Mouse (Mus musculus) layer of hippocampus, postnatal 10 days (tissue): ENCODE results near the gene Tpm3. TPM values are rescaled to one million over a fixed set of nuclear protein-coding genes. Genes with fewer than 3 reads are reported as not detected.
A peak's percentile ranks its signal among the peaks of the same experiment; 100 is the strongest.
"Not testable (repeated sequence)": the region's sequence is repeated elsewhere in the genome, so short reads cannot be mapped to it uniquely, and the experiment has no call there.

Source experiments
- DNase-seq, 2 experiments: peaks; one replicate each; pipeline ENCODE4 v3.0.0; 2021; ENCODE audit warnings: low spot score in 2 of 2
- total RNA-seq, 2 experiments: library from RNA; stranded (reverse); gene quantifications; 2 replicates each; pipeline ENCODE4 v1.2.3; 2021

The Tpm3 gene
- total RNA-seq, 2 experiments from 2014 or later: 245 to 256 TPM

DNA sequence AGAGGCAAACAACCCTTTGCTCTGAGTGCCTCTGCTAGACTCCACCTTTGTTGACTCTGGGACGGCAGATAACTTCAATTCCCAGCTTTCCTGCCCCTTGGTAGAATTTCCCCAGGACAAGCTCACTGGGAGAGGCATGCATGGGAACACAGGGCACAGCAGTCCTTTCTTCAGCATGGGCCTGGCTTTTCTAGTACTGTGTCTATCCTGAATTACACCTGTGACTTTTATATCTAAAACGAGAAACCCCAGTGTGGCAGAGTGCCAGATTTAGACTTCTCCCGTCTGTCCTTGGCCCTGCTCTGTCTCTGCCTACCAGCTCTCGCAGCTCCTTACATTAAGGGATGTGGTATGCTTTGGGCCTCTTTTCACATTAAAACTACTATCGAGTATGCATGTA lies 10.6 kb downstream of the Tpm3 start:
- no peak for DNase-seq

DNA sequence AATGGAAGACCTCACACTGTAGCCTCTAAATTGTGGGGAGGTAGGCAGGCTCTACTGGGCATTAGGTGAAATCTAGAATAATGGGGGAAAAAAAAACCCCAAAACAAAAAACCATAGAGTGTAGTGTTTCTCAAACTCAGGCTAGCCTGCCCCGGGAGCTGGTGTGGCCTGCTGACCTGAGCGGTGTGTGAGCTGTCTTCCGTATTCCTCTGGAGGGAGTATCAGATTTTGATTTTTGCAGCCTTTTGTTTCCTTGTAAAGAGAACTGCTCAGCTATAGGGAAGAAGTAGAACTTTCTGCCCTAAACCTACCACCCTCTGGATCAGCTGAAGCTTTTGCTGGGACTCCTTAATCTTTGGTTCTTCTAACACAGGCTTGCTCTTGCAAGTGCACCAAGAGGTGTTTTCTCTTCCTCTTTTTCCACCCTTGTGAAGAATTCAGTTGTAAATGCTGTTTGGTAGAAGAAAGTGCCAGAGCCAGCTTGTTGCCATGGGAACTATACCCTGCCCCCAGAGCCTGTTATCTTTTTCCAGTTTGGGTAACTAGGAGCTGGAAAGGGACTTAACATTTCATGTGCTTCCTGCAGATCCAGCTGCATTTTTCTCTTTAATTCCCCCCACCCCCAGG lies 11.4 kb downstream of the Tpm3 start:
- peak in 1 of 2 experiments; percentile 34 for DNase-seq

DNA sequence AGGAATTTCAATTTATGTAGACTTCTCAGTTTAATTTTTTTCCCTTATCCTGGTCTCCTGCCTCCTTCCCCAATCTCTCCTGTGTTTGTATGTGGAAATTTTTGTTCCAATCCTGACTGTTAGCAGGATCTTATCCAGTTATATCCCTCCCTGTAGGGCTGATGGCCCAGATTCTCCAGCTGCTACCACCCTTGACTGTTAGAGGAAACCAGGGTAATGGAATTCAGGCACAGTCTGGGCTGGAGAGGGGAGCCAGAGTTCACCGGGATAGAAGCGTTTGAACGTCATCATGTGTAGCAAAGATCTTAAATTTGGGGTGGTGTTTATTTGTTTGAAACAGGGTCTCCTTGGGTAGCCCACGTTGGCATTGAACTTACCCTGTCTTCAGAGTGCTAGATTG lies 12.3 kb downstream of the Tpm3 start:
- DNase-seq: peak in 1 of 2 experiments; percentile 25

DNA sequence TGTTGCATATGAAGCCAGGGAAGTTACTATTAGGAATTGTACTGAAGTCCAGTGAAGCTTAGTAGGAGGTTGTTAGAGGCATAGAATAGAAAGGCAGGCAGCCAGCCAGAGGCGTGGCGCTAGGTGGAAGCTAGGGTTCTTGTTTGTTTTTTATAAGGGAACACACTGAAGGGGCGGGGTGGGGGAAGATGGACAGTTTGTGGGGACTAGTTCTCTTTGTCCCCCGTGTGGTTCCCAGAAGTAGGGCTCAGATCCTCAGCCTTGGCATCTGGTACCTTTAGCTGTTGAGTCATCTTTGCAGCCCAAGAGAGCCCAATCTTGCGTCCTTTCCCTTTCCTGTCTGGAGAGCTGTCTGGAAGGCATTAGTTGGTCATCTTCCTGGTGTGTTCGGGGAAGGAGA lies 12.8 kb downstream of the Tpm3 start:
- DNase-seq: no peak

DNA sequence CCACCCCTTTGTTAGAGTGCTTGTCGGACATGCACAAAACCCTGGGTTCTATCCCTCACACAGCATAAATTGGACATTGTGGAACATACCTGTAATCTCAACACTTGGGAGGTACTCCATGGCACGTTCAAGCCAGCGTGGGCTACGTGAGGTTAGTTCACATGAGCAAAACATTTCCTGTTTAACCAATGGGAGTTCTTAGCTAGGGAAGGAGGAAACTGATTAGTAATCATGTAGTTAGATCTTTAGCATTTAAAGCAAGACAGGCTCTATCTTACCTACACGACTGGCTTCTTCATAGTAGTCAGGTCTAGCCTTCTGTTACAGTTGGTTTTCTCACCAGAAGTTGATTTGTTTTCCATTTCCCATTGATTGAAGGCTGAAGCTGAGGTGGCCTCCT lies 13.6 kb downstream of the Tpm3 start:
- DNase-seq: no peak

DNA sequence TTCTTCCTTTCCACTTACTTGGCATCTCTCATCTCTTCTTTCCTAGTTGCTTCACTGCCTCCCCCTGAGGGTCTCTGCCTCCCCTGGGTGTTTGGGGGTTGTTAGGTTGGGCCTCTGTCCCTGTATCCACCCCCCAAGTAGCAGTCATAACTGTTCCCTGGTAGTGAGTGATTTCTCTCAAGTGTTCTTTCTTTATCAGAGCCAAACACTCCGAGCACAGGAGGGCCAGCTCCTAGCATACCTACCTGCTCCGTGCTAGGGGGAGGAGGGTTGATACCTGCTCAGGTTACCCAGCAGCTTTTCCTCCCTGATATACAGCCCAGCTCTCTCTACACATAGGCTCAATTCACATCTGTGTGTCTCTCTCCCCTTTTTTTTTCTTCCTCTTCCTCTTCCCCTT lies 16.2 kb downstream of the Tpm3 start:
- DNase-seq: no peak

DNA sequence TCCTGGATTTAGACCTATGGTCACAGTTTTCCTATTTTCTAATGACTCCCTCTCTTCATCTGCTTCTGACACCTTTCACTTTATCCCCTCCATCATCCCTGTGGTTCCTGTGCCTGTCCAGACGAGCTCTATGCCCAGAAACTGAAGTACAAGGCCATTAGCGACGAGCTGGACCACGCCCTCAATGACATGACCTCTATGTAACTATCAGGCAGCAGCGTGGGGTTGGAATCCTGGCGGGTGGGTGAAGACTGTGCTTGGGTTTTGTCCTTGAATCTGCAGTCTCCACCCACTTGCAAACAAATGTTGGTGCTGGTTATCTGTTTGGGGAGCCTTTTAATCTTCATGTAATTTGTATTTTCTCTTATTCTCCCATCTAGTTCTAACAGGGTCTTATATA lies 18.4 kb downstream of the Tpm3 start:
- DNase-seq: no peak

DNA sequence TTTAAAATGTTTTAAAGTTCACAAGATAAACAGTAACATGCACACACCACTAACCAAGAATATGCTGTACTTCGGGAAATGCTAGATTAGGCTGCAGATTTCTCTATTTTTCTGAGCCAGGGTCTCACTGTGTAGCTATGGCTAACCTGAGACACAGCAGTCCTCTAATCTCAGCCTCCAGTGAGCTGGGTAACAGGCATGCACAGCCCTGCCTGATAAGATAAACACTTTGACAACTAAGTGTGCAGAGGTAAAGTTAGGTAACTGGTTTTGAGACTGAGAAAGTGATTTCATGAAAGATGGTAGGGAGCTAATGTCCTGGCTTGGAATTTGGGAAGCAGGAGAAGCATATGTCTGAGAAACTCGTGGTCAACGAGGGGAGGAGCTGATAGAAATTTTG lies 22.0 kb downstream of the Tpm3 start:
- DNase-seq: no peak

DNA sequence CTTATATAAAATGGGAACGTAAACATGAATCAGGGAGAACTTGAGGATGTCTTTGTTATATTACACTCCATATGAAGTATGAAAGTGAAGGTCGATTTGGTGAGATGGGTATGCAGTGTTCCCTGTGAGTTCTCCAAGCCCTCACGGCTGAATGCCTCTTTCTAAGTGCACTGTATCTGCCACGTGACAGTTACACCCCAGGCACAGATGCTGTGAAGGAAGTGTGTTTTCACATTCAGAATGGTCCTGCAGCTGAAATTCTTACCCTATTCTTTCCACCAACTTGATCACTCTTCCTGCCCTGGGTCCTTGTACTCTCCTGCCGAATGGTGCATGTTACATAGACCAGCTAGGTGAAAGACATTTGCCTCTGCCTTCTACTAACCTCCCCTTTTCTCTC lies 25.5 kb downstream of the Tpm3 start:
- DNase-seq: no peak

DNA sequence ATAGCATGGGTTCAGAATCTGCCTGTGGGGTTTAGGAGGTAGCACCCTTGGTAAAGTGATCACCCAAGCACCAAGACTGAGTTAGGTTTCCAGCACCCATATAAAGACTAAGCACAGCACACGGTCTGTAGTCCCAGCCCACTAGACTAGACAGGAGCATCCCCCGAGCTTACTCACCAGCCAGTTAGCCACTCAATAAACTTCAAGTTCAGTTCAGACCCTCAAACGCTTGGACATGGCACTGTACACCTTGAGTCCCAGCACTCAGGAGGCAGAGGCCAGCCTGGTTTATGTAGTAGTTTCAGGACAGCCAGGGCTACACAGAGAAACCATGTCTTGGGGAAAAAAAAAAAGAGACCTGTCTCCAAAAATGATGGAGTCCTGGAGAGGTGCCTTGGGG lies 28.6 kb downstream of the Tpm3 start:
- DNase-seq: no peak

DNA sequence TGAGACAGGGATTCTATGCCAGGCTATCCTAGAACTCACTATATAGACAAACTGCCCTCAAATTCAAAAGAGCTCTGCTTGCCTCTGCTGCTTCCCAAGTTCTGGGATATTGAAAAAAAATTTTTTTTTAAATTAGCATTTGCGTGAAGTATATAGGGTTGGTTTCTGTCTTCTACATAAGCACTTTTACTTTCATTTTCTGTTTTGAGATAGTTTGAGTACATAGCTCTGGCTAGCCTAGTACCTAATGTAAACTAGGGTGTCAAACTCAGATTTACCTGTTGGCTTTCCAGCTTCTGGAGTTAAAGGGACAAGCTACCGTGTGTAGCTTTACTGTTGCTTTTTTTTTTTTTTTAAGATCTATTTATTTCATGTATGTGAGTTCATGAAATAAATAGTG lies 29.2 kb downstream of the Tpm3 start:
- no peak for DNase-seq

DNA sequence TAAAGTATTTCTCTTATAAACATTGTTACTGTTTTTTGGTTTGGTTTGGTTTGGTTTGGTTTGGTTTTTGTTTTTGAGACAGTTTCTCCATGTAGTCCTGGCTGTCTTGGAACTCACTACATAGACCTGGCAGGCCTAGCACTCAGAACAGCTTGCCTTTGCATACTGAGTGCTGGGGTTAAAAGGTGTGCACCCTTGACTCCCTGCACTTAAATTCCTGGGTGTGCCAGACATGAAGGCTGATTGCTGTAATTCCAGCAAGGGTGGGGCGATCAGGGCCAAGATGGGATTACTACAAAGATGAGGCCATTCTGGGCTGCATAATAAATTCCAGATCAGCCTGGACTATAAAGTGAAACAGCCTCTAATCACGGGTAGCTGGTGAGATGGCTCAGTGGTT lies 29.8 kb downstream of the Tpm3 start:
- no peak for DNase-seq

DNA sequence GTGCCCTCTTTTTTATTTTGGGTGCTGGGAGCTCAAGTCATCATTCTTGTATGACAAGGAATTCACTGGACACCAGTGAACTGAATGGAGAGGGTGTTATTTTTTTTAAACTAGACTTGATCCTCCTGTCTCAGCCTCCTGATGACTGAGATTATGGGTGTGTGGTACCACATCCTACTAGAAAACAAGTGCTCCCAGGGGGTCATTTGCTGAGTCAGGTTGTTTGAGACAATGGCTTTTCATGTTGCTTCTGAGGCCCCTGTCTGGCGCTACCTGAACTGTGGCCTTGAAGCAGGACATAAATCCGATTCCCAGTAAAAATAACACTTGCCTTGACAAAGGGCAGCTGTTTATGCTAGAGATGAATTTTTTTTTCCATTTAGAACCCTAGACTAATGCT lies 30.7 kb downstream of the Tpm3 start:
- DNase-seq: no peak

DNA sequence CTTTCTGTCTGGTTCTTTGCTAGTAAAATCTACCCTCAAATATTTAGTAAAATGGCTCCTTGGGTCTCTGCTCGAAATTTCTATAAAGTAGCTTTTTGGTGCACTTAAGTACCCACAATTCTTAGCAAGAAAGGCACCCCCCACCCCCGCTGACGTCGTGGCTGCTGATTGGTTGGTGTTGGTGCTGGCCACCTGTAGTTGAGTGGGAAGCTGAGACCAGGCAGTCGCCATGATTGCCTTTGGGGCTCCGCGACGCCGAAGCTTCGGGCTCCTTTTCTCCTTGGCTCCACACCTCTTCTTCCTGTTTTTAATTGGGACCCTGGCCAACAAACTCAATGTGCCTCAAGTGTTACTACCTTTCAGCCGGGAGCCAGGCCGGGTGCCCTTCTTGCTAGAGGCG lies 31.5 kb downstream of the Tpm3 start, which contains the start of gene Nup210l:
Nup210l (plus strand) TSS at position 195 of the 400 bp plus-strand sequence.
- no peak for DNase-seq

DNA sequence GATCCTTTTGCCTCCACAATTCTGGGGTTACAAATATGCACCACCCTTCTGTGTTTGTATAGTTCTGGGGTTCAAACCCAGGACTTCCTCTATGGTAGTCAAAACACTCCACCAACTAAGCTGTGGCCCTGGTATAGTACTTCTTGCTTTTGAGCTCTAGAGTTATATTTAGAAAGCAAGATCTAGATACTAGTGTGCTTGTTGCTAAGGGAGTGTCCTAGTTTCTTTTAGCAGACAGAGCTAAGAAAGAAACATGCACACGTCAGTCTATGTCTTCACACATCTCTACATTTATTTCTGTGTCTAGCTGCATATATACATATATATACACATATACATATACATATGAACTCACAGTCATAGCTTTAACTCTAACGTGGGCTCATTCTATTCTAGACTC lies 39.3 kb downstream of the Tpm3 start:
- DNase-seq: no peak

DNA sequence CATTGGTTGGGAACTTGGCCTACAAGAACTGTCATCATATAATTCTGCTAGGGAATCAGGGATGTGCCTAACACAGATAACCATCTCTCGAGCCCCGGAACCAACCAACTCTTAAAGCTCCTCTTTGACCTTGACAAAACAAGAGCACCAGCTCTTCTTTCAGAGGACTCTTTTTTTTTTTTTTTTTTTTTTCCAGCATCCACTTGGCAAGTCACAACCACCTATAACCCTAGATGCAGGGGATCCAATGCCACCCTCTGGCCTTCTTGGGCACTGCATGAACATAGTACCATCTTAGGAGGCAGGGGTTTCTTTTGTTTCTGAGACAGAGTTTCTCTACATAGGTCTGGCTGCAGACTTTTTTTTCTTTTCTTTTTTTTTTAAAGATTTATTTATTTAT lies 41.9 kb downstream of the Tpm3 start:
- no peak for DNase-seq

DNA sequence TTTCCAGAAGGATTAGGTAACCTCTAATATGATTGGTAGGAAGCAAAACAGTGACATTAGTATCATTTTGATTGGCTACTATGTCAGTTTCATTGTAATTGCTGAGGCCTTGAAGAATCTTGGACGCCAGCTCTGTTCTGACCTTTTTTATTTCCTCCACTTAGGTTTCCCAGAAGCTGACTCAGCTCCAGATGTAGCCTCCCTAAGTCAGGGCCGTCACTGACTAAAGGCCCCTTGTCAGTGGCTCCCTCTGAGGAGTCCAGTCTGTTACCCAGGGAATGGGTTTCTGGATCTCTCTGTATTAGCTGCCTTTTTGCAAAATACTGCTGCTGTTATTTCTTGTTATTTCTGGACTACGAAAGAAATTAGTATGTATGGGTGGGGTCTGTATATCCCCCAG lies 43.1 kb downstream of the Tpm3 start:
- no peak for DNase-seq

DNA sequence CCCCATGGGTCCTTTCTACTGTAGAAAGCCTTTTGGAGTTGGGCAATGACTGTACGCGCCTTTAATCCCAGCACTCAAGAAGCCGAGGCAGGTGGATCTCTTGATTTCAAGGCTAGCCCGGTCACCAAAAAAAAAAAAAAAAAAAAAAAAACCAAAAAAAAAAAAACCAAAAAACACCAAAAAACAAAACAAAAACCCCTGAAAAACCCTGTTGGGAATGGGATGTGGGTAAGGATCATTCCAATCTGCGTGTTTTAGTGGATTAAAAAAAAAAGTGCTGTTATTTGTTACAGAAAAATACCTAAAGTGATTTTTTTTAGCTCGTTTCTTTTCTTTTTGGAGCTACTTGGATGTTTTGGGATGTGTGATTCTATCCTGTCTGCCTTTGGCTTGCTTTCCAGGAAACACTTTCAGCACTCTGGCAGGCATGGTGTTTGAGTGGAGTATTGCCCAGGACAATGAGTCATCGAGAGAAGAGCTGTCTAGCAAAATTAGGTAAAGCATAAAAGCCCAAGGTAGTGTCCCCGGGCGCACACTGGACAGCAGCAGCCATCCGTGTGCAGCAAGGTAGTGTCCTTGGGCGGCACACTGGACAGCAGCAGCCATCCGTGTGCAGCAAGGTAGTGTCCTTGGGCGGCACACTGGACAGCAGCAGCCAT lies 45.8 kb downstream of the Tpm3 start:
- peak; percentile 19 to 34 for DNase-seq

DNA sequence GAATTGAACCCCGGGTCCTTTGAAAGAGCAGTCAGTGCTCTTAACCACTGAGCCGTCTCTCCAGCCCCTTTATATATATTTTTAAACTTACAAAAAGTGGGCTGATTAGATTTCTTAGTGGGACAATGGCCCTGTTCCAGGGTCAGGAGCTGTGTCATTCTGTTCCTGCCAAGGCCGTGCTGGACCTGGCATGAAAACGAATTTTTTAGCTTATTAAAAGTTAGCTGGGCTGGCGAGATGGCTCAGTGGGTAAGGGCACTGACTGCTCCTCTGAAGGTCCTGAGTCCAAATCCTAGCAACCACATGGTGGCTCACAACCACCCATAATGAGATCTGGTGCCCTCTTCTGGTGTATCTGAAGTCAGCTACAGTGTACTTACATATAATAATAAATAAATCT lies 49.6 kb downstream of the Tpm3 start:
- not testable (repeated sequence) for DNase-seq

DNA sequence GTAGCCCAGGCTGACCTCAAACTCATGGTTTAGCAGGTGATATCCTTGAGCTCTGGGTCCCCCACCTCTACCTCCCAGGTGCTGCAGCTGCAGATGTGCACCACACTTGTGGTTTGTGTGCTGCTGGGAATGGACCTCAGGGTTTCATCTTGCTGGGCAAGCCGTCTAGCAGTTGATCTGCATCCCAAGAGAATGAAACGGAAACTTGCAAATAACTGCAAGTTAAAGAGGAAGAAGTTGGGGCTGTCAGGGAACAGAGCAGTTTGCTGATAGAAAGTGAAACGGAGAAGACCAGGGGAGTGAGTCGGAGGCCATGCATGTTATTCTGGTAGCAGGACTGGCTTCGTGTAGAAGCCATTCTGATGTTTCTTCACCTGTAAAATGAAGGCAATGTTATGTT lies 53.3 kb downstream of the Tpm3 start:
- DNase-seq: no peak

DNA sequence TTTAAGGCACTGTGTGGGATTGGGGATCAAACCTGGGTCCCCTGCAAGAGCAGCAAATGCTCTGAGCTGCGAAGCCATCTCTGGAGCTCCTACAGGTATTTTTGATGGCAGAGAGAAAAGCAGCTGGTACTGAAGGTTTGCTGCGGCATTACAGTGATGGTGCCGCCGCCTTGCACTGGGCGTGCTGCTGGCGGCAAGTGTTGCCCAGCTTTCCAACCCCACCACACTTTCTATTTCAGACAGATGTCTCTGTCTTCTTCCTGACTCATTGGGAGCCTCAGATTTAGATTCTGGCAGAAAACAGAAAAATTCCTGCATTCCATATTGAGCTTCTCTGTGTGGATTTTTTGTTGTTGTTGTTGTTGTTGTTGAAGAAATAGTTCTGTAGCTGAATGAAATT lies 55.4 kb downstream of the Tpm3 start:
- no peak for DNase-seq

DNA sequence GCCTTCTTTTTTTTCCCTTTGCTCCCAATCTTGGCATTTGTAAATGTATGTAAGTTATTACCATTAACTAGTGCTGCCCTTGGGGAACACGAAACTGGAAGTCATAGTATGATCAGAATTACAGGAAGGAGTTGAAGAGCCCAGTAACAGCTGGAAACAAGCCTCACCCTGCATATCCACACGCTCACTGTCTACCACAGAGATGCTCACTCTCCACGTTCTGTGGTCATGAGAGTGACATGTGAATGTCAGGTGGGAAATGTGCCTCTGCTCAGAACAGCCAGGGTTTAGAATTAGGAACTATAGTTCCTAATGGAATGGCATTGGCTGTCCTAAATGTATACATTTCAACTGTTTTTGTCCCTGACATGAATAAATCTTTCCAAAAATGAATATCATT lies 60.3 kb downstream of the Tpm3 start:
- DNase-seq: no peak

DNA sequence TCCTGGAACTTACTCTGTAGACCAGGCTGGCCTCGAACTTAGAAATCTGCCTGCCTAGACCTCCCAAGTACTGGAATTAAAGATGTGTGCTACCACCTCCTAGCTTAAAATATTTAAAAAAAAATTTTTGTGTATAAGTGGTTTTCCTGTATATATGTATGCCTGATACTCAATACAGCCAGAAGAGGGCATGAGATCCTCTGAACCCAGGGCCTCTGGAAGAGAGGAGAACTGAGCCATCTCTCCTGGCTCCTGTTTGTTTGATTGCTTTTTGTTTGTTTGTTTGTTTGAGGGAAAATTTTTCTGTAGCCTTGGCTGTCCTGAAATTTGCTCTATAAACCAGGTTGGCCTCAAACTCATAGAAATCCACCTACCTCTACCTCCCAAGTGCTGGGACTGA lies 60.9 kb downstream of the Tpm3 start:
- no peak for DNase-seq
